Mouse (Mus musculus): ENCODE measurements around the gene Gm28047.

The Gm28047 gene

GRCm38 (mm10) chr15:102546677-102547427 lies 78.0 kb downstream of the Gm28047 start:
- peak; percentile 91 for ATAC-seq (ENCODE audit: low TSS enrichment)

GRCm38 (mm10) chr15:102546246-102546645 lies 78.6 kb downstream of the Gm28047 start:
- no peak for ATAC-seq (ENCODE audit: low TSS enrichment)

- ATAC-seq (ENCODE audit: low TSS enrichment), result no peak
Measured at GRCm38 (mm10) chr15:102544801-102545200, 80.1 kb downstream of the Gm28047 start.

- ATAC-seq (ENCODE audit: low TSS enrichment), result no peak
Measured at GRCm38 (mm10) chr15:102533926-102534325, 90.9 kb downstream of the Gm28047 start.

- no peak for ATAC-seq (ENCODE audit: low TSS enrichment)
Measured at GRCm38 (mm10) chr15:102532106-102532900, 92.6 kb downstream of the Gm28047 start.

- no peak for ATAC-seq (ENCODE audit: low TSS enrichment)
Measured at GRCm38 (mm10) chr15:102531586-102531985, 93.3 kb downstream of the Gm28047 start.

- no peak for ATAC-seq (ENCODE audit: low TSS enrichment)
Measured at GRCm38 (mm10) chr15:102530566-102530965, 94.3 kb downstream of the Gm28047 start.

- ATAC-seq (ENCODE audit: low TSS enrichment), result no peak
Measured at GRCm38 (mm10) chr15:102528396-102528795, 96.5 kb downstream of the Gm28047 start.

GRCm38 (mm10) chr15:102527936-102528335 lies 96.9 kb downstream of the Gm28047 start:
- no peak for ATAC-seq (ENCODE audit: low TSS enrichment)

GRCm38 (mm10) chr15:102526111-102527002 lies 98.5 kb downstream of the Gm28047 start:
- no peak for ATAC-seq (ENCODE audit: low TSS enrichment)

- peak; percentile 64; the same call in 1 of the 2 replicates for ATAC-seq (ENCODE audit: low TSS enrichment)
Measured at GRCm38 (mm10) chr15:102524892-102525485, 99.9 kb downstream of the Gm28047 start, which contains the start of gene Npff. TSS of gene Npff (minus strand) at chr15:102524942.

GRCm38 (mm10) chr15:102521480-102521879 lies 103.4 kb downstream of the Gm28047 start:
- no peak for ATAC-seq (ENCODE audit: low TSS enrichment)

GRCm38 (mm10) chr15:102520416-102520815 lies 104.5 kb downstream of the Gm28047 start:
- no peak for ATAC-seq (ENCODE audit: low TSS enrichment)

- no peak for ATAC-seq (ENCODE audit: low TSS enrichment)
Measured at GRCm38 (mm10) chr15:102519211-102520141, 105.4 kb downstream of the Gm28047 start.

- ATAC-seq (ENCODE audit: low TSS enrichment), result no peak; the same call in 1 of the 2 replicates
Measured at GRCm38 (mm10) chr15:102518859-102519201, 106.0 kb downstream of the Gm28047 start.

GRCm38 (mm10) chr15:102517976-102518858 lies 106.7 kb downstream of the Gm28047 start, which contains the start of gene Tarbp2:
TSS of gene Tarbp2 (plus strand) at chr15:102518192.
- ATAC-seq (ENCODE audit: low TSS enrichment), result peak; percentile 79

GRCm38 (mm10) chr15:102517631-102517975 lies 107.3 kb downstream of the Gm28047 start:
- no peak for ATAC-seq (ENCODE audit: low TSS enrichment)

GRCm38 (mm10) chr15:102516728-102517404 lies 108.0 kb downstream of the Gm28047 start, which contains the start of gene Map3k12:
TSS of gene Map3k12 (minus strand) at chr15:102517064.
- peak; percentile 18; the same call in 1 of the 2 replicates for ATAC-seq (ENCODE audit: low TSS enrichment)

- no peak for ATAC-seq (ENCODE audit: low TSS enrichment)
Measured at GRCm38 (mm10) chr15:102516293-102516692, 108.6 kb downstream of the Gm28047 start.
